ENCODE assay signal across 28 mouse cellular contexts in genomic region chr9:47322293-47322692, GRCm38 (mm10).
DNase-seq lines count a peak whose midpoint lies in the region; ATAC-seq and TF ChIP-seq lines count a peak whose summit lies in the region.
"Had no signal": no experiment of that assay in that cellular context is flagged by ENCODE, and none has a peak within 500 bp of the region (broad histone marks: within the 10 kb centered on the region; RNA-seq: fewer than 3 reads in every experiment).

No protein-coding gene starts in this region.

- no peaks in the 10 kb centered on the region for H3K9me3 ChIP-seq in liver, embryonic 12.5 days (replicated peaks)
- H3K9me3 ChIP-seq: embryonic facial prominence, embryonic 15.5 days; forebrain, embryonic 12.5 days; heart, embryonic 13.5 days; hindbrain, embryonic 10.5 days; intestine, embryonic 15.5 days; midbrain, embryonic 13.5 days; neural tube, embryonic 15.5 days; stomach, embryonic 15.5 days had no signal

- H3K9ac ChIP-seq in liver, adult 2 months (ENCODE audit: low read depth, low read length) = no peak overlapping the region
- H3K9ac ChIP-seq in liver, embryonic 12.5 days = no peak overlapping the region
- H3K9ac ChIP-seq: embryonic facial prominence, embryonic 15.5 days; forebrain, embryonic 12.5 days; forebrain, postnatal 0 days; heart, embryonic 13.5 days; intestine, embryonic 15.5 days; liver, embryonic 14.5 days; midbrain, embryonic 13.5 days; neural tube, embryonic 15.5 days; stomach, embryonic 15.5 days had no signal

- no peak overlapping the region for H3K4me2 ChIP-seq in liver, embryonic 12.5 days
- H3K4me2 ChIP-seq: embryonic facial prominence, embryonic 15.5 days; forebrain, embryonic 12.5 days; heart, embryonic 13.5 days; intestine, embryonic 15.5 days; midbrain, embryonic 13.5 days; neural tube, embryonic 15.5 days; stomach, embryonic 15.5 days had no signal

- DNase-seq in cerebellum, postnatal 10 days = peak; percentile 40 to 62
- DNase-seq in liver, adult 2 months (ENCODE audit: extremely low read depth, low read depth, low spot score) = peak; percentile 81
- peak; percentile 27 for DNase-seq in lung, postnatal 10 days
- no peak for DNase-seq in lung, postnatal 25 days (ENCODE audit: low spot score)
- peak; percentile 1 for DNase-seq in skeletal muscle tissue, adult 2 months (ENCODE audit: low read depth, low spot score)
- DNase-seq in adipocyte (ENCODE audit: low spot score) = no peak
- DNase-seq: cerebellum, adult 8-10 months; cerebellum, postnatal 36 days; forebrain, postnatal 0 days; heart, postnatal 14 days; kidney, adult 2 months; kidney, postnatal 36 days; right cerebral cortex, postnatal 14 days; thymus, postnatal 14 days had no signal

- TF ChIP-seq CTCF in liver, adult 2 months (IDR thresholded peaks at IDR 0.05; ENCODE audit: low read depth, low read length) = no peak

- no peaks in the 10 kb centered on the region for H3K79me2 ChIP-seq in liver, adult 2 months (ENCODE audit: control insufficient read depth, insufficient read depth, low read length)

- H3K27ac ChIP-seq in liver, adult 2 months (replicated peaks; ENCODE audit: insufficient read depth, low read depth, low read length) = peak overlapping the region; percentile 93
- no peak overlapping the region for H3K27ac ChIP-seq in liver, embryonic 12.5 days
- H3K27ac ChIP-seq: embryonic facial prominence, embryonic 15.5 days; forebrain, embryonic 12.5 days; heart, embryonic 13.5 days; hindbrain, embryonic 10.5 days; intestine, embryonic 15.5 days; liver, embryonic 14.5 days; macrophage; midbrain, embryonic 13.5 days; neural tube, embryonic 15.5 days; stomach, embryonic 15.5 days had no signal

- no peak for TF ChIP-seq POLR2A in liver, adult 2 months (IDR thresholded peaks at IDR 0.05; ENCODE audit: extremely low read depth, insufficient read depth, low read length)

- ATAC-seq in cerebellum, adult (ENCODE audit: insufficient number of reproducible peaks, low FRiP score, low TSS enrichment) = no peak
- no peak for ATAC-seq in liver, embryonic 12.5 days
- ATAC-seq: forebrain, postnatal 0 days; hindbrain, embryonic 16.5 days; midbrain, embryonic 13.5 days had no signal

- WGBS in liver, adult 2 months = 50% methylated on average over 5 of the region's 5 CpGs
- WGBS in liver, embryonic 12.5 days (ENCODE audit: insufficient replicate concordance) = 65% methylated on average over 5 of the region's 5 CpGs

- H3K27me3 ChIP-seq in liver, adult 2 months (ENCODE audit: control insufficient read depth, insufficient read depth, low read length) = no peaks in the 10 kb centered on the region
- no peaks in the 10 kb centered on the region for H3K27me3 ChIP-seq in liver, embryonic 12.5 days (replicated peaks)
- H3K27me3 ChIP-seq: embryonic facial prominence, embryonic 15.5 days; intestine, embryonic 15.5 days; neural tube, embryonic 15.5 days; stomach, embryonic 15.5 days had no signal

- H3K4me3 ChIP-seq in liver, adult 2 months (ENCODE audit: insufficient read depth, low read depth, low read length) = no peak overlapping the region
- H3K4me3 ChIP-seq in liver, embryonic 12.5 days = no peak overlapping the region
- H3K4me3 ChIP-seq: embryonic facial prominence, embryonic 15.5 days; forebrain, embryonic 12.5 days; heart, embryonic 13.5 days; hindbrain, embryonic 10.5 days; intestine, embryonic 15.5 days; midbrain, embryonic 13.5 days; neural tube, embryonic 15.5 days; stomach, embryonic 15.5 days had no signal

- peaks cover 24% of the 10 kb centered on the region for H3K4me1 ChIP-seq in liver, adult 2 months (ENCODE audit: control insufficient read depth, insufficient read depth, low read length)
- H3K4me1 ChIP-seq in liver, embryonic 12.5 days = no peaks in the 10 kb centered on the region
- H3K4me1 ChIP-seq: forebrain, embryonic 12.5 days; heart, embryonic 13.5 days; midbrain, embryonic 13.5 days; neural tube, embryonic 15.5 days; stomach, embryonic 15.5 days had no signal

- H3K36me3 ChIP-seq in liver, adult 2 months (ENCODE audit: control insufficient read depth, insufficient read depth, low read length) = no peaks in the 10 kb centered on the region
- no peaks in the 10 kb centered on the region for H3K36me3 ChIP-seq in liver, embryonic 12.5 days
- H3K36me3 ChIP-seq: embryonic facial prominence, embryonic 15.5 days; forebrain, embryonic 12.5 days; G1E; heart, embryonic 13.5 days; hindbrain, embryonic 10.5 days; intestine, embryonic 15.5 days; midbrain, embryonic 13.5 days; neural tube, embryonic 15.5 days; stomach, embryonic 15.5 days had no signal

Comparison
In these comparisons a context has a peak if more than half of its experiments do, and no peak if none do; other contexts are left out.
1. DNase-seq: peak in cerebellum, postnatal 10 days (2 of 2), liver, adult 2 months (single experiment), lung, postnatal 10 days (single experiment) and skeletal muscle tissue, adult 2 months (single experiment); none in lung, postnatal 25 days (single experiment) and adipocyte (single experiment).